Mouse (Mus musculus) lung, embryonic 16.5 days (tissue): ENCODE measurements around the gene Cgnl1. TPM values are rescaled to one million over a fixed set of nuclear protein-coding genes. Genes with fewer than 3 reads are reported as not detected.

Experiments used
- ATAC-seq: fragments of 200-750 bp; cut with Nextera tagmentation; 2 replicates; pipeline ENCODE4 v1.8.0; 2017; ENCODE audit warnings: low read depth, mild to moderate bottlenecking, moderate library complexity
- H3K27ac ChIP-seq: fragments of 300-500 bp; sonication (generic); 2 replicates; pipeline ENCODE4 v1.5.1; 2014; ENCODE audit warnings: mild to moderate bottlenecking, control low read depth, low read length
- H3K27me3 ChIP-seq: fragments of 300-500 bp; sonication (generic); 2 replicates; pipeline ENCODE4 v1.6.1; 2014; ENCODE audit warnings: low read depth, low read length, mixed read lengths; ENCODE audit not compliant: control insufficient read depth, insufficient read depth
- H3K36me3 ChIP-seq: fragments of 300-500 bp; sonication (generic); 2 replicates; pipeline ENCODE4 v1.6.1; 2014; ENCODE audit warnings: low read length; ENCODE audit not compliant: control insufficient read depth, insufficient read depth
- H3K4me1 ChIP-seq: fragments of 300-500 bp; sonication (generic); replicated peaks from 2 replicates; pipeline ENCODE4 v1.6.1; 2014; ENCODE audit warnings: low read length, mixed read lengths; ENCODE audit not compliant: control insufficient read depth, insufficient read depth
- H3K4me2 ChIP-seq: fragments of 300-500 bp; sonication (generic); 2 replicates; pipeline ENCODE4 v1.6.1; 2014; ENCODE audit warnings: low read depth, low read length, control low read depth
- H3K4me3 ChIP-seq: fragments of 300-500 bp; sonication (generic); 2 replicates; pipeline ENCODE4 v1.5.1; 2014; ENCODE audit warnings: mild to moderate bottlenecking, low read length, control low read depth
- H3K9ac ChIP-seq: fragments of 300-500 bp; sonication (generic); 2 replicates; pipeline ENCODE4 v1.6.1; 2014; ENCODE audit warnings: low read length, control low read depth
- H3K9me3 ChIP-seq: fragments of 300-500 bp; sonication (generic); 2 replicates; pipeline ENCODE4 v1.6.1; 2016; ENCODE audit warnings: low read length; ENCODE audit not compliant: control insufficient read depth
- WGBS: fragments of 180-500 bp; shearing (Covaris S2); extraction: QIAGEN DNeasy Blood & Tissue Kit; methylation state at CpG from one replicate; pipeline ENCODE4 v1.1.7; 2014; 5-methylcytosine and 5-hydroxymethylcytosine counted together
- polyA plus RNA-seq: library from polyadenylated mRNA; unstranded; fragments of >200 nt; fragmentation: Nextera tagmentation; extraction: Ambion mirVana; gene quantifications from 2 replicates; pipeline ENCODE4 v1.2.1, GENCODE M21; 2015

Cgnl1 gene
- polyA plus RNA-seq, 1 experiment from 2014 or later, result 21.8 TPM

DNA sequence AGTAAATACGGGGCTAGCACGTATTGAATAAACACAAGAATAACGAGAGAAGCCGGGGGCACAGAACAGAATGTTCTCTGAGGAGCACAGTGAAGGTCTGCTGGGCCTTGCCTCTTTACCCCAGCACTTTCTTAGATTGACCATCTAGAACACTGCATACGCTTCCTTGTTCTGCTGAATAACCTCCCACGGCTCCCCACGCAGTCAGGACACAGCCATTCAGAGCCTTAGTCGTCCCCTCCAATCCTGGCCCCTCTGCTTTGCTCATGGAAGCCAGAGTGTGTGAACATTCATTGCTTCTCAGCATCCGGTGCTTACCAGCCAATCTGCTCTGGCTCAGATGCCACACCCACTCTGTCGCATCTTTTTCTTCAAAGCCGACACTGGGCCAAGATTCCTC is 133.2 kb downstream of the Cgnl1 start:
- peaks cover 3% of the 10 kb centered on the region; the same call in 1 of the 2 replicates for H3K9me3 ChIP-seq
- WGBS, result 56% methylated on average over 11 of the region's 11 CpGs
- H3K4me3 ChIP-seq, result no peak overlapping the region
- no peak for ATAC-seq
- no peak overlapping the region for H3K27ac ChIP-seq
- H3K4me2 ChIP-seq, result no peak overlapping the region
- H3K9ac ChIP-seq, result no peak overlapping the region
- no peaks in the 10 kb centered on the region for H3K27me3 ChIP-seq
- no peaks in the 10 kb centered on the region for H3K4me1 ChIP-seq
- peaks cover 6% of the 10 kb centered on the region for H3K36me3 ChIP-seq

DNA sequence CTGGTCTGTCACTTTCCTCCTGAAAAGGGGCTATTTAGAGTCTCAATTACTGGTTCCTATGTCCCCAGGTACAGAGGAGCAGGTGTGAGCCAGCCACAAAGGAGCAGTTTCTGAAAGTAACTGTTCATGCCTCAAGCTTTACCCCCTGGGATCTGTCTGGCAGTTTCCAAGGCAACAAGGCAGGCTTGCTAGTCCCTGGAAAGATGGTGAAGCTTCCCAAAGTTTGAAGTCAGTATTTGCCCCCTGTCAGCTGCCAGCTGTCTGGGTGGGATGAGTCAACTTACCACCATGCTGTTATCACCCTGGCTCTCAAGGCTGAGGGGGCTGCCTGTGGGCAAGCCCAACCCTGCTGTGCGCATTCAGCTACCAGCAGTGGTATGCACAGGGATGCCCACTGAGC is 134.5 kb downstream of the Cgnl1 start:
- Histone ChIP-seq H3K27me3 (no peaks in the 10 kb centered on the region), H3K36me3 (no peaks in the 10 kb centered on the region; the same call in 1 of the 2 replicates), H3K27ac (no peak overlapping the region), H3K4me1 (no peaks in the 10 kb centered on the region), H3K9ac (no peak overlapping the region), H3K4me3 (no peak overlapping the region), H3K4me2 (no peak overlapping the region), H3K9me3 (no peaks in the 10 kb centered on the region)
- no peak for ATAC-seq
- 92% methylated on average over 1 of the region's 1 CpGs for WGBS

DNA sequence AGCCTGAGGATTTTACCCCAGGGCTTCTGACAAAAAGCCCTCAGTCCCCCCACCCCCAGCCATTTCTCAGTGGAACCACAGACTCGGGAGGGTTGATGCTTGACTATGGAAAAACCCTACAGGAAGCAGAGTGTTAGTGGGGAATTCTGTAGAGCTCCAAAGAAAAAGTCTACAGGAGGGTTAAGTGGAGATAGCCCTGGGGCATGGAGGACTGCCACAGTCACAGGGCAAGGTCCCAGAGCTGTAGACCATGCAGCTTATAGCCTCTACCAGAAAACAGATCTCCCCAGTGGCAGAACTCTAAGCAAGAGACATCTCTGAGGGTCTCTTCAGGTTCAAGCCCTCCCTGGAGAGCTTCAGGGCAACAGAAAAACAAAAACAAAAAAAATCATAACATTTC is 135.8 kb downstream of the Cgnl1 start:
- Histone ChIP-seq H3K36me3 (peaks cover 3% of the 10 kb centered on the region), H3K4me2 (no peak overlapping the region), H3K9me3 (no peaks in the 10 kb centered on the region), H3K9ac (no peak overlapping the region), H3K27ac (no peak overlapping the region), H3K4me1 (no peaks in the 10 kb centered on the region), H3K4me3 (no peak overlapping the region), H3K27me3 (no peaks in the 10 kb centered on the region)
- ATAC-seq, result no peak
- 70% methylated on average over 1 of the region's 1 CpGs for WGBS

DNA sequence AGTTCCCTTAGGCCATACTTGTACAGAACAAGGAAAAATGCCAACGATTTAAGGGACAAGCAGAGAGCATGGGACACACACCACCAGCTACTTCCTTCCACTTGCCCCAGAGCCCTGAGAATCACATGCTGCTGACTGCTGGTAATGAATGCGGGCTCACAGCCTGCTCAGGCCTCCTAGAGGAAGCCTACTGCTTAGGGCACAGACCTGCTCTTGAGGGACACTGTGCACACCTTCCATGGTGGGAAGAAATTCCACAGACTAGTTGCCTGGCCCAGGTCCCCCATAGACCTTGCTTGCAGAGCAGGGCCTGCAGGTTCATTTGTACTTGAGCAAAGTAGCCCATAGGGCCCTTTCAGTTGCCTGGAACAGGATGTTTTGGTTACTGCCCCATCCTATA is 136.5 kb downstream of the Cgnl1 start:
- Histone ChIP-seq H3K27ac (no peak overlapping the region), H3K4me3 (no peak overlapping the region), H3K36me3 (peaks cover 9% of the 10 kb centered on the region), H3K9ac (no peak overlapping the region), H3K4me1 (no peaks in the 10 kb centered on the region), H3K9me3 (no peaks in the 10 kb centered on the region), H3K27me3 (no peaks in the 10 kb centered on the region), H3K4me2 (no peak overlapping the region)
- WGBS, result 80% methylated on average over 2 of the region's 2 CpGs
- no peak for ATAC-seq

DNA sequence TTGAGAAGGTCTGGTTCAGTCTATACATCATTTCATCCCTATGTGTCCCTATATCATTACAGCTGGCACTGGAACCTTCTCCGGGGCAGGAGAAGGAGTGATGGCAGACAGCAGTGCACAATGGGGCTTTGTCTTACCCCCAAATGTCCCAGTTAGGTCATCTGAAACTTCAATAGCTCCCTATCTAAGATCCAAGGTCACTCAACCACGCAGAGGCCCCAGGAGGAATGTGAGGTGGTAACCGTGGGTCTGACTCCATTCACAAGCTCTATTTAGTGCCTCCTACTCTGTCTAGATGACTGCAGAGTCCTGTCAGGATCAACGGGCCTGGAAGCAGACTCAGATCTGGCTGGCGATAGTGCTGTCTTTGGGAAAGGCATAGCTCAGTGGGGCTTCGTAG is 142.5 kb downstream of the Cgnl1 start:
- Histone ChIP-seq H3K4me2 (no peak overlapping the region), H3K36me3 (peaks cover 11% of the 10 kb centered on the region), H3K4me3 (no peak overlapping the region), H3K27ac (no peak overlapping the region), H3K4me1 (peaks cover 7% of the 10 kb centered on the region; the same call in 1 of the 2 replicates), H3K9ac (no peak overlapping the region), H3K9me3 (no peaks in the 10 kb centered on the region), H3K27me3 (no peaks in the 10 kb centered on the region)
- ATAC-seq, result no peak
- WGBS, result 59% methylated on average over 6 of the region's 6 CpGs

DNA sequence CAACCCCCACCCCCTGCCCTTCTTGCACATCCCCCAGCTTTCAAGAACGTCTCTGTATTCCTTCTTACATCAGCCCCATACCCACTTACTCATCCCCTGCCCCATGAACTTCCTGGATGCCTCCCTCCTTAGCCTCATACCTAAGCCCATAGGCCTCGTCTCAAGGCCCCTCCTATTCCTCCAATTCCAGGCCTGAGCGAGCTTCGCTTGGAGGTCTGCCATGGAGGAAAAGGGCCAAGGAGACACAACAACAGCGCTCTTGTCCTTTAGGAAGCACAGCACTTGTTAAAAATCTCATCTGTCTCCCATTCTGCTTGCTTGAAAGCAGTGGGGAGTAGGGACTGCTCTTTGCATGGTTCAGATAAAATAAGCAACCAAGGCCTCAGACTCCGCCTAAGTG is 143.1 kb downstream of the Cgnl1 start:
- no peaks in the 10 kb centered on the region for H3K9me3 ChIP-seq
- H3K36me3 ChIP-seq, result peaks cover 11% of the 10 kb centered on the region
- WGBS, result 76% methylated on average over 6 of the region's 6 CpGs
- no peaks in the 10 kb centered on the region for H3K27me3 ChIP-seq
- no peak overlapping the region for H3K4me2 ChIP-seq
- no peak overlapping the region for H3K4me3 ChIP-seq
- no peak overlapping the region for H3K27ac ChIP-seq
- H3K9ac ChIP-seq, result no peak overlapping the region
- ATAC-seq, result no peak
- H3K4me1 ChIP-seq, result peaks cover 7% of the 10 kb centered on the region; the same call in 1 of the 2 replicates

DNA sequence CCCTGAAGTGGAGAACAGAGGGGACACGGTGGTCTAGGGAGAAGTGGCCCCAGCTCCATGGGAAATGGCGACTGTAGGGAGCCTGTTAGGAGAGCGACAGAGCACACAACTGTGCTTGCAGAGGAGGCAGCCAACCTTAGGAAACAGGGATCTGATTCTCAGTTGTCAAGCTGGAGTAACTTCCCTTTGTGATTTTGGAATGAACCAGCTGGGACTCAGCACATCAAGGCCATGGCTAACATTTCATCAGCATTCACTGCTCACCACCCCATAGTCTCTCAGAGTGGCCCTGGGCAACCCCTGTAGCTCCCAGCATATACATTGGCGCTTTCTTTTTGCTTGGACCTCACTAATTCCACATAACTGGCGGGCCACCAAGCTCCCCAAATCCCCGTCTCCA is 145.4 kb downstream of the Cgnl1 start:
- no peaks in the 10 kb centered on the region for H3K9me3 ChIP-seq
- H3K4me1 ChIP-seq, result peaks cover 7% of the 10 kb centered on the region; the same call in 1 of the 2 replicates
- H3K4me2 ChIP-seq, result no peak overlapping the region
- ATAC-seq, result no peak
- H3K27ac ChIP-seq, result peak overlapping the region; percentile 50
- peaks cover 11% of the 10 kb centered on the region for H3K36me3 ChIP-seq
- no peak overlapping the region for H3K4me3 ChIP-seq
- H3K27me3 ChIP-seq, result no peaks in the 10 kb centered on the region
- no peak overlapping the region for H3K9ac ChIP-seq
- WGBS, result 80% methylated on average over 6 of the region's 6 CpGs

DNA sequence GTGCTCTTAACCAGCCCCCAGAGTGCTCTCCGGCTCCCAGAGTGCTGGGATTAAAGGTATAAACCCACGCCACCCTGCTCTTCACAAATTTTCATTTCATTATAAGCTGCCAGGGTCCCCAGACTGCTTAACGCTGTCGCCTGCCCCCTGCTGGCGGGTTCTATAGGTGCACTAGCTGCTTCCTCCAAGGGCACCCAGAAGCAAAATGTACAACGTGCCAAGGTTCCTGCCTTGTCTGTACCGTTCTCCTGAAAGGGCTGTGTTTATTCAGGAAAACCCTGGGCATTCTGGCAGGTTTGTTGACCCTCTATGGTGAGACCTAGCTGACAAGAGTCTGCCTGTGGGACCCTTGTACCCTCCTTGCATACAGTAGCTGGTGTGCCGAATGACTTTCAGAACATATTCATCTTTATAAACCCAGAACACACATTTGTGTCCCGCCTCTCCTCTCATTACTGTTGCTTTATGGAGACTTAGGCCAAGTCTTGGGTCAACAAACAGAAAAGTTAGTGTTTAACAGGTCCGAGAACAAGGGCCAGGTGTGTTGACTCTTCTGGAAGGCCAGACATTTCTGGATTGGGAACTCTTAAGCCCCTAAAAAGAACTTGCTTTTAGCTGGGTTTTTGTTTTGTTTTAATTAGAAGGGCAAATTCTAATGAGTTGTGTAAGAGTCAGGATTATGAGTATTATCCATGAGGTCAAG is 146.5 kb downstream of the Cgnl1 start:
- Histone ChIP-seq H3K9ac (no peak overlapping the region), H3K4me3 (no peak overlapping the region), H3K27me3 (no peaks in the 10 kb centered on the region), H3K4me1 (peaks cover 7% of the 10 kb centered on the region; the same call in 1 of the 2 replicates), H3K27ac (peak overlapping the region; percentile 50), H3K4me2 (no peak overlapping the region), H3K9me3 (no peaks in the 10 kb centered on the region), H3K36me3 (peaks cover 2% of the 10 kb centered on the region; the same call in 1 of the 2 replicates)
- WGBS, result 31% methylated on average over 10 of the region's 10 CpGs
- peak; percentile 46 for ATAC-seq

DNA sequence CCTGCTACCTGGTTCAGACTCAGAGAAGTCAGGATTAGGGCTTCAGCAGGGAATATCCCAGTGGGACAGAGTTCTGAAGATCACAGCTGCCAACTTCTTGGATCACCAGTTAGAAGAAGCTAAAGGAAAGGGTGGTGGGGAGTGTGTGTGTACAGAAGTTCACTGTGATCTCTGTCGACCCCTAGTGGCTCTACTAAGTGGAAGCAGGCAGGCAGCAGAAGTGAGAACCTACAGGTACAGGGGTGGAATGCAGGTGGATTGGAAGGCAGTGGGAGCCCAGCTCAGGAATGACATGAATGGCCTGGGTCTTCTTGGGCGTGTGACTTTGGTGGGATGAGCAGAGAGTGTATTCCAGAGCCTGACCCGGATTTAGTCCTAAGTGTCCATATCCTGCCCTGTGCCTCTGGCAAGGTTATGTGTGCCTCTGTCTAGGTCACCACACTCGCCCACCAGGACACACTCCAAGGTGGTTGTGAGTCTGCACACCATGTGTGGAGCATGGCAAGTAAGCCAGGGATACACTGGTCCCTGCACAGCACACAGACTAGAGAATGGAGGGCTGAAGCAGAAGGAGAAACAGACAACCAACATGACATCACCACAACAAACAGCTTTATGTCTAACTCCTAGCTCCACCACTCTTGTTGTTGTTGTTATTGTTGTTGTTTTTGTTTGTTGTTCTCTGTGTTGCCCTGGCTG is 147.4 kb downstream of the Cgnl1 start:
- H3K4me1 ChIP-seq, result peaks cover 7% of the 10 kb centered on the region; the same call in 1 of the 2 replicates
- H3K36me3 ChIP-seq, result no peaks in the 10 kb centered on the region; the same call in 1 of the 2 replicates
- H3K9ac ChIP-seq, result no peak overlapping the region
- 29% methylated on average over 4 of the region's 4 CpGs for WGBS
- peak overlapping the region; percentile 32; the same call in 1 of the 2 replicates for H3K27ac ChIP-seq
- no peaks in the 10 kb centered on the region for H3K27me3 ChIP-seq
- ATAC-seq, result peak; percentile 62
- H3K4me3 ChIP-seq, result no peak overlapping the region
- H3K9me3 ChIP-seq, result no peaks in the 10 kb centered on the region
- H3K4me2 ChIP-seq, result no peak overlapping the region
